Mouse (Mus musculus): ENCODE data around the gene Apbb2.

- no peak for TF ChIP-seq SRF (IDR thresholded peaks at IDR 0.05; ENCODE audit: control insufficient read depth, insufficient read length, low read depth)
- no peak for TF ChIP-seq MYOD1 (IDR thresholded peaks at IDR 0.05; ENCODE audit: control insufficient read depth in 1 of 3, insufficient read length in 2 of 3, low read depth in 2 of 3)
- TF ChIP-seq MYOG (IDR thresholded peaks at IDR 0.05; ENCODE audit: control insufficient read depth in 1 of 3, insufficient read depth in 1 of 3, insufficient read length in 2 of 3, low read depth in 2 of 3), result no peak
- no peak for TF ChIP-seq E2F4 (IDR thresholded peaks at IDR 0.05; ENCODE audit: insufficient read depth)
- no peak for TF ChIP-seq POLR2A (IDR thresholded peaks at IDR 0.05; ENCODE audit: insufficient read length, low read depth)
Observed at GRCm38 (mm10) chr5:66407948-66408347, 210.6 kb downstream of the Apbb2 start.
